Mouse (Mus musculus): Measurements from ENCODE around the gene I830077J02Rik. TPM values are rescaled to one million over a fixed set of nuclear protein-coding genes. Genes with fewer than 3 reads are reported as not detected.

The I830077J02Rik gene
- total and polyA plus RNA-seq, 2 experiments from 2014 or later: 0.21 to 0.41 TPM

DNA sequence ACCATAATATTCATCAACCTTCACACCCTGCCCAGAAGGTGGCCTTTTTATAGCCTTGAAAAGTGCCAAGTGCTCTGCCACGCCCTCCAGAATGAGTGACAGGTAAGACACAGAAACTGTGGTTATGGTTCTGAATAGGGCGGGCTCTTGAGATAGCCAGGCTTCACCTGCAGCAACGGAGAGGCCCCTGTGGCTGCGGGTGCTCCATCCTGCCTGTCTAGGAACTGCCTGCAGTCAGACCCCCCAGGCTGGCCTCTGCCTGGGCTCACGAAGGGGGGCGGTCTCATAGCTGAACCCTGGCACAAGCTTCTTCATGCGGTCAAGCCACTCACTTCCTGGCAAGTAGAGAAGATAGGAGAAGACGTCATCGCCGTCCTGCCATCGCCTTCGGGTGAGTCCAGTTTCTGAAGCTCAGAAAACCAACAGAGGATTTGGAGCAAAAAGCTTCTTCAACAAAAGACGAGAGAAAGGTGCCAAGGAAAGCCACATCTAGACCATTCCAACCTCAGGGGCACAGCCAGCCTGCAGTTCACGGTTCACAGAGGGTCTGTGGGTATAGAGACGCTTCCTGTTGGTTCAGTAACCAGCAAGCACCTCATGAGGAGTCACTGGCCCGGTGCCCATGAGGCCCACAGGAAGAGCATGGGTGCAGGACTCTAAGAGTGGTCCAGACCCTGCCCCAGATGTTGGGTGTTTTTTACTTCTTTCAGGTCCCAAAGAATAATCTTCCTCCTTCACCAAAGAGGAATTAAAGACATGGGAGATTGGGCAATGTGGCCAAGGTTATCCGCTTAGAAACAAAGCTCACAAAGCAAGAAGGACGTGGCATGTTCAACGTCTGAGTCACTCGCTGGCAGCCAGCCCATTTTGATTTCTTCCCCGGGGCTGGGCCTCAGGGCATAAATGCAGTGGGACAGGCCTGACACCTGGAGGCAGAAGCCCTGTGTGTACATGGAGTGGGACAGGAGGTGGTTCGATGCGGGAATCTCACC, 37.6 kb downstream of the I830077J02Rik start:
- H3K9ac ChIP-seq (replicated peaks; ENCODE audit: low read length): no peak overlapping the region
- H3K27ac ChIP-seq: no peak overlapping the region
- TF ChIP-seq CTCF (IDR thresholded peaks at IDR 0.05; ENCODE audit: low read depth): peak; percentile 62
- no peak overlapping the region for H3K4me3 ChIP-seq (ENCODE audit: low read length)
- H3K36me3 ChIP-seq (ENCODE audit: insufficient read depth, low read length): no peaks in the 10 kb centered on the region
- H3K27me3 ChIP-seq (ENCODE audit: insufficient read depth, low read length): no peaks in the 10 kb centered on the region
- no peaks in the 10 kb centered on the region for H3K9me3 ChIP-seq (ENCODE audit: low read length)
- DNase-seq (ENCODE audit: low spot score): peak; percentile 60
- 75% methylated on average over 23 of the region's 23 CpGs for WGBS
- ATAC-seq: peak; percentile 21; the same call in 1 of the 2 replicates
- no peak overlapping the region for H3K4me2 ChIP-seq (ENCODE audit: low read depth, low read length)
- peaks cover 3% of the 10 kb centered on the region; the same call in 1 of the 2 replicates for H3K4me1 ChIP-seq (ENCODE audit: insufficient read depth, low read length)

- Histone ChIP-seq H3K27me3 (ENCODE audit: insufficient read depth, low read length) (no peaks in the 10 kb centered on the region), H3K9me3 (ENCODE audit: low read length) (no peaks in the 10 kb centered on the region), H3K4me2 (ENCODE audit: low read depth, low read length) (no peak overlapping the region), H3K27ac (no peak overlapping the region), H3K9ac (replicated peaks; ENCODE audit: low read length) (no peak overlapping the region), H3K36me3 (ENCODE audit: insufficient read depth, low read length) (no peaks in the 10 kb centered on the region), H3K4me3 (ENCODE audit: low read length) (no peak overlapping the region), H3K4me1 (ENCODE audit: insufficient read depth, low read length) (peaks cover 3% of the 10 kb centered on the region; the same call in 1 of the 2 replicates)
- ATAC-seq: no peak
- no peak for TF ChIP-seq CTCF (IDR thresholded peaks at IDR 0.05; ENCODE audit: low read depth)
- no peak for DNase-seq (ENCODE audit: low spot score)
- WGBS: 61% methylated on average over 6 of the region's 6 CpGs
Measured at GRCm38 (mm10) chr3:105893941-105894391, 38.5 kb downstream of the I830077J02Rik start.

- Histone ChIP-seq H3K36me3 (ENCODE audit: insufficient read depth, low read length) (no peaks in the 10 kb centered on the region), H3K9ac (replicated peaks; ENCODE audit: low read length) (no peak overlapping the region), H3K4me2 (ENCODE audit: low read depth, low read length) (no peak overlapping the region), H3K4me3 (ENCODE audit: low read length) (no peak overlapping the region), H3K9me3 (ENCODE audit: low read length) (no peaks in the 10 kb centered on the region), H3K27ac (no peak overlapping the region), H3K4me1 (ENCODE audit: insufficient read depth, low read length) (peaks cover 3% of the 10 kb centered on the region; the same call in 1 of the 2 replicates), H3K27me3 (ENCODE audit: insufficient read depth, low read length) (no peaks in the 10 kb centered on the region)
- no peak for TF ChIP-seq CTCF (IDR thresholded peaks at IDR 0.05; ENCODE audit: low read depth)
- WGBS: 87% methylated on average over 19 of the region's 19 CpGs
- DNase-seq (ENCODE audit: low spot score) (no peak), ATAC-seq (0 out of 2 replicates have a peak, but pooled peaks have one; percentile 27)
Measured at GRCm38 (mm10) chr3:105892572-105893495, 39.6 kb downstream of the I830077J02Rik start.

- TF ChIP-seq CTCF (IDR thresholded peaks at IDR 0.05; ENCODE audit: low read depth): no peak
- no peak overlapping the region for H3K4me2 ChIP-seq (ENCODE audit: low read depth, low read length)
- WGBS: 74% methylated on average over 10 of the region's 10 CpGs
Measured at GRCm38 (mm10) chr3:105891760-105892571, 40.5 kb downstream of the I830077J02Rik start.

DNA sequence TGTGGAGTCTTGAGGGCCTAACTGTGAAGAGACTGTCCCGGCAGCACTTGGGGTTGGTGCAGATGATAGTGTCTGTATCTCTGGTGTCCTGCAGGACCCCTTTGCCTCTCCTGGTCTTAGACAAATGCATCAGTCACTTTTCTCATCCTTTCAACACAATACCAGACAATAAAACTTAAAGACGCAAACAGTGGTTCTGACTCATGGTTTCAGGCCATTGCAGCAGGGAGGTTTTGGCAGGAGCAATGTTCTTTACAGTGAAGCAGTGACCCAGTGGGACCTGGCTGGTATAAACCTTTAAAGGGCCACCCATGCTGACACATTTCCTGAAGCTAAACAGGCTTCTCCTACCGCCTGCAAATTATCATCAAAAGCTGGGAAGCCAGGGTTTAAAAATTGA, 41.3 kb downstream of the I830077J02Rik start:
- no peak for TF ChIP-seq CTCF (IDR thresholded peaks at IDR 0.05; ENCODE audit: low read depth)
- Histone ChIP-seq H3K36me3 (ENCODE audit: insufficient read depth, low read length) (no peaks in the 10 kb centered on the region), H3K4me3 (ENCODE audit: low read length) (no peak overlapping the region), H3K9me3 (ENCODE audit: low read length) (no peaks in the 10 kb centered on the region), H3K4me2 (ENCODE audit: low read depth, low read length) (no peak overlapping the region), H3K27me3 (ENCODE audit: insufficient read depth, low read length) (no peaks in the 10 kb centered on the region), H3K27ac (no peak overlapping the region), H3K4me1 (ENCODE audit: insufficient read depth, low read length) (peaks cover 3% of the 10 kb centered on the region; the same call in 1 of the 2 replicates), H3K9ac (replicated peaks; ENCODE audit: low read length) (no peak overlapping the region)
- WGBS: 90% methylated on average over 3 of the region's 3 CpGs
- ATAC-seq (no peak), DNase-seq (ENCODE audit: low spot score) (no peak)

More at GRCm38 (mm10) chr3:105891760-105892571, 40.5 kb downstream of the I830077J02Rik start:
- Histone ChIP-seq H3K4me3 (ENCODE audit: low read length) (no peak overlapping the region), H3K36me3 (ENCODE audit: insufficient read depth, low read length) (no peaks in the 10 kb centered on the region), H3K27me3 (ENCODE audit: insufficient read depth, low read length) (no peaks in the 10 kb centered on the region), H3K27ac (no peak overlapping the region), H3K9me3 (ENCODE audit: low read length) (no peaks in the 10 kb centered on the region), H3K9ac (replicated peaks; ENCODE audit: low read length) (no peak overlapping the region), H3K4me1 (ENCODE audit: insufficient read depth, low read length) (peaks cover 3% of the 10 kb centered on the region; the same call in 1 of the 2 replicates)
- ATAC-seq (no peak), DNase-seq (ENCODE audit: low spot score) (no peak)
